Mouse (Mus musculus) embryonic fibroblast, embryonic 13.5 days (primary cell): ENCODE measurements around the gene H2afx.
A peak's percentile ranks its signal among the peaks of the same experiment; 100 is the strongest.

ENCODE experiments used
- CTCF ChIP-seq: IDR thresholded peaks from 2 replicates; pipeline ENCODE4 v1.5.1; 2011; ENCODE audit warnings: mild to moderate bottlenecking, control low read depth, low read length, moderate library complexity, borderline replicate concordance; ENCODE audit not compliant: insufficient read depth
- POLR2A ChIP-seq: IDR thresholded peaks from 2 replicates; pipeline ENCODE4 v1.6.1; 2011; ENCODE audit warnings: low read depth, mild to moderate bottlenecking, control low read depth, low read length, moderate library complexity

- TF ChIP-seq POLR2A (peak; percentile 41; the same call in 1 of the 2 replicates), CTCF (no peak)
These were observed 7.3 kb upstream of the H2afx start for GRCm38 (mm10) chr9:44327064-44327711.
